Comparison of ENCODE assay signal across 9 mouse cellular contexts in genomic region chr15:78204053-78204847, GRCm38 (mm10). TPM values are rescaled to one million over a fixed set of nuclear protein-coding genes. Genes with fewer than 3 reads are reported as not detected.
A peak's percentile ranks its signal among the peaks of the same experiment; 100 is the strongest.
DNase-seq lines count a peak whose midpoint lies in the region; ATAC-seq and TF ChIP-seq lines count a peak whose summit lies in the region.
"Had no signal": no experiment of that assay in that cellular context is flagged by ENCODE, and none has a peak within 500 bp of the region (broad histone marks: within the 10 kb centered on the region; RNA-seq: fewer than 3 reads in every experiment).

No protein-coding gene starts in this region.

- peak overlapping the region; percentile 85 for H3K4me2 ChIP-seq in midbrain, postnatal 0 days (ENCODE audit: low read depth, low read length, poor library complexity, severe bottlenecking)

- no peaks in the 10 kb centered on the region for H3K9me3 ChIP-seq in midbrain, postnatal 0 days (ENCODE audit: low read length)

- H3K9ac ChIP-seq in midbrain, postnatal 0 days (replicated peaks; ENCODE audit: low read length, poor library complexity, severe bottlenecking), result peak overlapping the region; percentile 52

- peaks cover 38% of the 10 kb centered on the region for H3K27me3 ChIP-seq in midbrain, postnatal 0 days (ENCODE audit: insufficient read depth, low read length)

- intact Hi-C loops in left cerebral cortex, postnatal 10 days (cut with DNase I), result no loop called here

- peak; percentile 66; the same call in 1 of the 2 replicates for ATAC-seq in midbrain, postnatal 0 days (ENCODE audit: low FRiP score)
- ATAC-seq: Patski had no signal

- H3K4me1 ChIP-seq in midbrain, postnatal 0 days (ENCODE audit: insufficient read depth, low read length), result peaks cover 3% of the 10 kb centered on the region; the same call in 1 of the 2 replicates

- DNase-seq in layer of hippocampus, adult 11-12 months (ENCODE audit: low spot score), result peak; percentile 29
- no peak for DNase-seq in layer of hippocampus, adult 9-10 months (ENCODE audit: low spot score)
- peak; percentile 43 to 46 for DNase-seq in adrenal gland, adult 18-20 months (ENCODE audit: low spot score in 2 of 2)
- peak; percentile 35 for DNase-seq in embryo, embryonic 11.5 days (ENCODE audit: low read depth, low spot score)
- DNase-seq in heart, postnatal 4 days, result peak; percentile 64
- peak; percentile 30 to 71 for DNase-seq in left cerebral cortex, postnatal 10 days (ENCODE audit: extremely low spot score in 1 of 2, low spot score in 2 of 2)
- DNase-seq in midbrain, postnatal 0 days (ENCODE audit: low spot score), result peak; percentile 68
- DNase-seq in thymus, postnatal 36 days, result peak; percentile 10 to 14

- H3K4me3 ChIP-seq in midbrain, postnatal 0 days (ENCODE audit: low read depth, low read length), result peak overlapping the region; percentile 43

- peak; percentile 60 for TF ChIP-seq CTCF in midbrain, postnatal 0 days (IDR thresholded peaks at IDR 0.05)

- no peaks in the 10 kb centered on the region for H3K36me3 ChIP-seq in midbrain, postnatal 0 days (ENCODE audit: insufficient read depth, low read length)

- 1% methylated on average over 41 of the region's 41 CpGs for WGBS in midbrain, postnatal 0 days

- no peak overlapping the region for H3K27ac ChIP-seq in midbrain, postnatal 0 days (ENCODE audit: low read depth, low read length)

RNA-seq across cellular contexts. Expression of gene Pvalb, which starts 1.9 kb away (rescaled TPM):
- total RNA-seq in adrenal gland, adult 18-20 months (2021), result 1 to 10 TPM in 1 of 2 experiments, not detected in 1; 1.7 TPM
- total RNA-seq in heart, postnatal 4 days (2021), result under 1 TPM; 0.76 to 0.95 TPM
- total RNA-seq in left cerebral cortex, postnatal 10 days (2021), result 1 to 10 TPM; 4.4 to 5.0 TPM
- total RNA-seq in midbrain, postnatal 0 days (2014; rRNA removed), result 0.61 and 3.6 TPM in 2 replicates
- 1.9 and 3.3 TPM in 2 replicates for polyA plus RNA-seq in midbrain, postnatal 0 days (2015; fragmentation: Nextera tagmentation; extraction: Ambion mirVana)
- polyA plus RNA-seq: Patski had no signal

RNA-seq across cellular contexts. Expression of gene Ift27, which starts 30.3 kb away (rescaled TPM):
- 10 to 100 TPM; 13.2 to 14.8 TPM for total RNA-seq in adrenal gland, adult 18-20 months (2021)
- 10 to 100 TPM; 16.5 to 18.6 TPM for total RNA-seq in heart, postnatal 4 days (2021)
- total RNA-seq in left cerebral cortex, postnatal 10 days (2021), result 10 to 100 TPM; 39.3 to 39.9 TPM
- total RNA-seq in midbrain, postnatal 0 days (2014; rRNA removed), result 29.5 and 37.3 TPM in 2 replicates
- polyA plus RNA-seq in midbrain, postnatal 0 days (2015; fragmentation: Nextera tagmentation; extraction: Ambion mirVana), result 116 and 120 TPM in 2 replicates

RNA-seq across cellular contexts. Expression of gene Ncf4, which starts 40.4 kb away (rescaled TPM):
- total RNA-seq in adrenal gland, adult 18-20 months (2021), result 1 to 10 TPM; 3.3 to 3.6 TPM
- total RNA-seq in heart, postnatal 4 days (2021), result 1 to 10 TPM; 1.9 to 2.1 TPM
- total RNA-seq in left cerebral cortex, postnatal 10 days (2021), result 1 to 10 TPM in 1 of 2 experiments, under 1 TPM in 1; 0.89 to 1.0 TPM
- total RNA-seq in midbrain, postnatal 0 days (2014; rRNA removed), result 0.22 and 0.42 TPM in 2 replicates
- polyA plus RNA-seq in midbrain, postnatal 0 days (2015; fragmentation: Nextera tagmentation; extraction: Ambion mirVana), result 0.65 and 1.1 TPM in 2 replicates
